Mouse (Mus musculus): ENCODE measurements around the gene Nphp1.

- no peak for TF ChIP-seq EP300 (IDR thresholded peaks at IDR 0.05; ENCODE audit: low read length)
- no peak for TF ChIP-seq ZNF384 (IDR thresholded peaks at IDR 0.05; ENCODE audit: low read depth, low read length)
- no peak for TF ChIP-seq JUND (conservative IDR thresholded peaks at IDR 0.05; ENCODE audit: low read depth, low read length)
- TF ChIP-seq NRF1 (IDR thresholded peaks at IDR 0.05; ENCODE audit: low read depth, low read length) = no peak
- TF ChIP-seq POLR2A (IDR thresholded peaks at IDR 0.05; ENCODE audit: low read depth, low read length) = no peak
- TF ChIP-seq MYC (IDR thresholded peaks at IDR 0.05; ENCODE audit: low read depth, low read length) = no peak
- no peak for TF ChIP-seq CTCF (conservative IDR thresholded peaks at IDR 0.05 in 1 of 2, IDR thresholded peaks at IDR 0.05 in 1 of 2; ENCODE audit: low read depth in 2 of 2, low read length in 2 of 2)
- no peak for TF ChIP-seq ETS1 (conservative IDR thresholded peaks at IDR 0.05; ENCODE audit: low read depth, low read length)
- no peak for TF ChIP-seq HCFC1 (IDR thresholded peaks at IDR 0.05; ENCODE audit: low read depth, low read length)
- TF ChIP-seq ELF1 (IDR thresholded peaks at IDR 0.05; ENCODE audit: low read depth, low read length) = no peak
- no peak for TF ChIP-seq E2F4 (IDR thresholded peaks at IDR 0.05; ENCODE audit: insufficient replicate concordance, low read depth, low read length)
Measured at GRCm38 (mm10) chr2:127760014-127760413, 28.7 kb downstream of the Nphp1 start.
